Mouse (Mus musculus): ENCODE data around the gene Ilk. TPM values are rescaled to one million over a fixed set of nuclear protein-coding genes. Genes with fewer than 3 reads are reported as not detected.

The Ilk gene
- polyA plus RNA-seq, 1 experiment from 2014 or later, result 199 TPM

DNA sequence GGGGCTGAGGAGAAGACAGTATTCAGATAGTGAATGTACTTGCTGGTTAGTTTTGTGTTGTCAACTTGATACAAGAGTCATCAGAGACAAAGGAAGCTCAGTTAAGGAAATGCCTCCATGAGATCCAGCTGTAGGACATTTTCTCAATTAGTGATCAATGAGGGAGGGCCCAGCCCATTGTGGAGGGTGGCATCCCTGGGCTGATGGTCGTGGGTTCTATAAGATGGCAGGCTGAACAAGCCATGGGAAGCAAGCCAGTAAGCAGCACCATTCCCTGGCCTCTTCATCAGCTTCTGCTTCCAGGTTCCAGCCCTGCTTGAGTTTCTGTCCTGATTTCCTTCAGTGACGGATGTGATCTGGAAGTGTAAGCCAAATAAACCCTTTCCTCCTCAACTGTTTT is 11.4 kb downstream of the Ilk start:
- Histone ChIP-seq H3K27ac (replicated peaks) (no peak overlapping the region), H3K27me3 (no peaks in the 10 kb centered on the region), H3K4me3 (no peak overlapping the region), H3K36me3 (peaks cover 6% of the 10 kb centered on the region), H3K9ac (no peak overlapping the region), H3K4me2 (no peak overlapping the region), H3K9me3 (no peaks in the 10 kb centered on the region), H3K4me1 (replicated peaks) (peaks cover 32% of the 10 kb centered on the region)
- WGBS, result 85% methylated on average over 2 of the region's 2 CpGs
- ATAC-seq (ENCODE audit: low FRiP score, low read depth), result no peak

DNA sequence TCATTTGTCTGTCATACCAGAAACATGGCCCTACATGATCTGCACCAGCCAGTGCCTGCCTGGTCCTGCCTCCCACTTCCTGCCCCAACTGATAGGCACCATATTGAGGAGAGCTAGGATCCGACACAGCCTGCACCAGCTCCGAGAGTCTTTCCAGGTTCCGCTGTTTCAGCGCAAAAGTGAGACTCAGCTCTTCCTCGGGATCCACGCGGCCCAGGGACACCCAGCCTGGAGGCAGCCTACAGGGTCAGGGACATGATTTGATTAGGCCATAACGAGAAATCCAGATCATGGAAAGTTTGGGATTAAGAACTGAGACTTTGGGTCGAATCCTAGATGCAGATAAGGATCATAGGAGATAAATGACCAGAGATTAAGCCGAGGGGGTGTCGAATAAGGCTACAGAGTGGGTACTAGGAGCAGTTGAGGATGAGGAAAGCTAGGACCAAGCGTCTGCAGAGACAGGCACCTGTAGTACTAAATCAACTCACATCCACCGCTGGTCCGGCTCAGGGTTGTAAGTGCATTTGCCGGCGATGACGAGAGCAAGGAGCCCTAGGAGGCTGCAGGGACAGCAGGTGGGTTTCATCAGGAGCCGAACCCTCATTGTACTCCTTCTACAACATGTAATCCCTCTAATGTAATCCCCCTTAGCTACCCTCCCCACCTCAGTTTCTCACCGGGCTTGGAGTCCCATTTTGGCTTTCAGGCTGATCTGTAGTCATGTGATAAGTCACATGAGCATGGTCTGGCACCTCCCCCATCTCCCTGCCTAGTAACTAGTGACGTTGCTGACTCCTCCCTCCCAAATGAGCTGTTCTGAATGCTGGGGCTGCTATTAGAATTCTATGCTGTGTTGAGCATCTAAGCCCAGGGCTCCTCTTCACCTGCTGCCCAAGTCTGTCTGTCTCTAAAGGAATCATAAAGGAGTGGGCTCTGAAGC is 15.4 kb downstream of the Ilk start, which contains the start of gene Tpp1:
Gene Tpp1 (minus strand): TSS at position 745 of the 943 bp plus-strand sequence.
- H3K27ac ChIP-seq (replicated peaks), result peak within 1 kb of the TSS; percentile 72
- peaks cover 42% of the 10 kb centered on the region for H3K36me3 ChIP-seq
- peak within 1 kb of the TSS; percentile 67 for H3K4me2 ChIP-seq
- peaks cover 17% of the 10 kb centered on the region for H3K4me1 ChIP-seq (replicated peaks)
- H3K27me3 ChIP-seq, result no peaks in the 10 kb centered on the region
- no peaks in the 10 kb centered on the region for H3K9me3 ChIP-seq
- peak within 1 kb of the TSS; percentile 58 for H3K9ac ChIP-seq
- WGBS, result 20% methylated on average over 20 of the region's 20 CpGs
- peak; percentile 91 for ATAC-seq (ENCODE audit: low FRiP score, low read depth)
- peak within 1 kb of the TSS; percentile 49 for H3K4me3 ChIP-seq

DNA sequence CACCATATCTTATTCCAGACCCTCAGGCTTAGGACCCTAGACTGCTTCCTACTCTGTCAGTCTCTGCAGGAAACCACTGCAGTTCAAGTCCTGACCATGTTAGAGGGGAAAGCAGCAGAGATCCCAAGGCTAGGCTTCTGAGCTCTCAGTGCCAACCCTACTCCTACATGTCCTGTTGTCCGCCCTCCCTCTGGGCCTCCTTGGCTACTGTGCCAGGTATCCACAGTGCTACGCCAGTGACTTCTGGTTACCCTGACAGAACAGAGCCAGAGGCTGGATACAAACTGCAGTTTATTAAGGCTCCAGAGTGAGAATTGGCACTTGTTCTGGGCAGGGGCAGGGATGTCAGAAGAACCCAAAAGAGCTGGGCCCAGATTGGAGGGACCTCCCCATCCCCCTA is 16.3 kb downstream of the Ilk start:
- peaks cover 17% of the 10 kb centered on the region for H3K4me1 ChIP-seq (replicated peaks)
- H3K4me2 ChIP-seq, result no peak overlapping the region
- H3K36me3 ChIP-seq, result peaks cover 51% of the 10 kb centered on the region
- 86% methylated on average over 2 of the region's 2 CpGs for WGBS
- 0 out of 2 replicates have a peak overlapping the region, but pooled peaks have one; percentile 54 for H3K27ac ChIP-seq (replicated peaks)
- ATAC-seq (ENCODE audit: low FRiP score, low read depth), result no peak; the same call in none of the 2 replicates
- H3K9me3 ChIP-seq, result no peaks in the 10 kb centered on the region
- no peaks in the 10 kb centered on the region for H3K27me3 ChIP-seq
- H3K9ac ChIP-seq, result no peak overlapping the region
- no peak overlapping the region for H3K4me3 ChIP-seq

DNA sequence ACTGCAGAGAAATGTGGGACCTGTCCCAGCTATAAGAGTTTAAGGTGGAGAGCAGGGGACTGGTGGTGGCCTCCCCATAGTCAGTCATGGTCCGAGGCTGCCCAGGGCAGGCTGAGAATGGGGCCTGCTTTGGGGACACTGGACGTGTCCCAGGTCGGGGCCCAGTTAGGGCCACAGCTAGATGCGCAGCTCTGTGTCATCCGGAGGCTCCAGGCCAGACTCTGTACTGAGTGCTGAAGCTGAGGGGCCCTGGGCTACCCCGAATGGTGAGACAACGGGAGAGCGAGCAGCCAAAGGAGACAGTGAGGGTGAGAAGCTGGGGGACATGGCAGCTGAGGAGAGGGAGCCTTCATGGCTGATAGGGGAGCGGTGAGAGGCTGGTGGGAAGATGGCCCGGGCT is 16.9 kb downstream of the Ilk start:
- ATAC-seq (ENCODE audit: low FRiP score, low read depth), result no peak
- 91% methylated on average over 10 of the region's 10 CpGs for WGBS
- Histone ChIP-seq H3K27me3 (no peaks in the 10 kb centered on the region), H3K4me2 (no peak overlapping the region), H3K9ac (no peak overlapping the region), H3K4me1 (replicated peaks) (peaks cover 17% of the 10 kb centered on the region), H3K4me3 (no peak overlapping the region), H3K27ac (replicated peaks) (0 out of 2 replicates have a peak overlapping the region, but pooled peaks have one; percentile 54), H3K36me3 (peaks cover 57% of the 10 kb centered on the region), H3K9me3 (no peaks in the 10 kb centered on the region)

DNA sequence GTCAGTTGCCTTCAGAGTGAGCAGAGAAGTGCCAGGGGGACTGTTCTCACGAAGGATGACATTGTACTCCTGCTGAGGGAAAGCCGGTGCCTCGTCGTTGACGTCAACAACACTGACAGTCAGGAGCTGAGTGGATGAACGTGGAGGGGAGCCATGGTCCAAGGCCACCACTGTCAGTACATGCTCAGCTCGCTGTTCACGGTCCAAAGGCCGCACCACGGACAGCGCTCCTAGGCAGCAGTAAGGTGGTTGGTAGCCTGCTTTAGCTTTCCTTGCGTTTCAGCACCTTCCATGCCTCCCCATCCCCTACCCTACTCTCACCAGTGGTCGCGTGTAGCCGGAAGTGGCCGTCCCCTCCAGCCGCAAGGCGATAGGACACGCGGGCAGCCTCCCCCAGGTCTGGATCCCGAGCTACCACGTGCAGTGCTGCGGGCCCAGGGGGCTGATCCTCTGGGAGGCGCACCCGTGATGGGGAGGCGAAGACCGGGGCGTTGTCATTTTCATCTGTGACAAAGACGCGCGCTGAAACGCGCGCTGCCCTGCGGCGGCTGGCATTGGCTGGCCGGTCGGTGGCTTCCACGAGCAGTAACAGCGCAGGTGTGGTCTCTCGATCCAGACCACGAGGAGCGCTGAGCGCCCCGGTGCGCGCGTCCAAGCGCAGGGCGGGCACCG is 25.6 kb downstream of the Ilk start:
- ATAC-seq (ENCODE audit: low FRiP score, low read depth), result no peak
- no peaks in the 10 kb centered on the region for H3K9me3 ChIP-seq
- no peak overlapping the region for H3K4me2 ChIP-seq
- H3K4me3 ChIP-seq, result no peak overlapping the region
- H3K9ac ChIP-seq, result no peak overlapping the region
- H3K4me1 ChIP-seq (replicated peaks), result peaks cover 6% of the 10 kb centered on the region
- 24% methylated on average over 51 of the region's 51 CpGs for WGBS
- H3K27me3 ChIP-seq, result no peaks in the 10 kb centered on the region
- H3K36me3 ChIP-seq, result peaks cover 84% of the 10 kb centered on the region
- no peak overlapping the region for H3K27ac ChIP-seq (replicated peaks)

DNA sequence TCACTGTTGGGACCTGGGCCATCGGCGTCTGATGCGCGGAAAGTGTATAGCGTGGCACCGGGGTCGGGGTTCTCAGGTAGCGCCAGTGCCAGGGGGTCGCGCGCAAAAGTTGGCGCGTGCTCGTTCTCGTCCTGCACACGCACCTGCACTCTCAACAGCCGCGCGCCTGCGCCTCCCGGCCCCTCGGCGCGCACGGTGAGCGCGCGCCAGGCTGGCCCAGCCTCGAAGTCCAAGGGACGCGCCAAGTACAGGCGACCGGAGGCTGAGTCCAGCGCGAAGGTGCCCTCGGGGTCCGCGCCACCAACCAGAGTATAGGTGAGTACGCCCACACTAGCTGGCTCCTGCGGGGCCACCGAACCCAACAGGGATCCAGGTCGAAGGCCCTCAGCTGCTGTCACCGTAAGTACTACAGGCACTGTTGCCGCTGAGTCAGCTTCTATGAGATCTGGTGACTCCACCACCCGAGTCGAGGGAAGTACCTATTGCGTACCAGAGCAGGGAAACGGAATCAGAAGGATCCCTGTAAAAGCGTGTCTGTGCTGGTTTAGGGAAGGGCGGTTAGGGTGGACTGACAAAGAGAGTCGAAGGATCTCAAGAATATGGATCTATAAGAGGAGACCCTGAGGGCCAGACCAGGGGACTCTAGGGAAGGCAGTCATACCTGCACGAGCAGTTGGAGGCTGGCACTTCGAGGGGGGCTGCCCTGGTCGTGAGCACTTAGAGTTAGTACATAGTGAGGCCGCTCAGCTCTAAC is 26.3 kb downstream of the Ilk start:
- no peaks in the 10 kb centered on the region for H3K9me3 ChIP-seq
- peaks cover 80% of the 10 kb centered on the region for H3K36me3 ChIP-seq
- H3K27ac ChIP-seq (replicated peaks), result no peak overlapping the region
- WGBS, result 25% methylated on average over 53 of the region's 55 CpGs
- no peak overlapping the region for H3K9ac ChIP-seq
- no peak overlapping the region for H3K4me2 ChIP-seq
- no peaks in the 10 kb centered on the region for H3K27me3 ChIP-seq
- ATAC-seq (ENCODE audit: low FRiP score, low read depth), result no peak
- H3K4me1 ChIP-seq (replicated peaks), result peaks cover 12% of the 10 kb centered on the region
- H3K4me3 ChIP-seq, result no peak overlapping the region

DNA sequence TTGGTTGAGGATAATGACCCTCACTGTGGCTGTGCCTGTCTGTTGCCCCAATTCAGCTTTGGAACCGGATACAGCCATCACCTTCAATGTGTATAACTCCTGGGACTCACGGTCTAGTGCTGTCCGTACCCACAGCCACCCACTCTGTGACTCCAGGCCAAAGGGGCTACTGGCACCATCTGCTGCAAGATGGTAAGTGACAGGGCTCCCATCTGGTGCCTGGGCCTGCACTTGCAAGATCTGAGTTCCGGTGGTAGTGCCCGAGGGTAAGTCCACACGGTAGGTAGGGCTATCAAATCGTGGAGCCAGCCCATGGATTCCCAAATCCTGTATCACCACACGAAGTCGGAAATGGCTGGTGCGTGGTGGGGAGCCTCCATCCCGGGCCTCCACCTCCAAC is 27.9 kb downstream of the Ilk start:
- ATAC-seq (ENCODE audit: low FRiP score, low read depth), result no peak
- H3K9me3 ChIP-seq, result no peaks in the 10 kb centered on the region
- H3K27ac ChIP-seq (replicated peaks), result no peak overlapping the region
- no peak overlapping the region for H3K4me3 ChIP-seq
- peaks cover 69% of the 10 kb centered on the region for H3K36me3 ChIP-seq
- H3K9ac ChIP-seq, result no peak overlapping the region
- peaks cover 28% of the 10 kb centered on the region for H3K4me1 ChIP-seq (replicated peaks)
- H3K4me2 ChIP-seq, result no peak overlapping the region
- no peaks in the 10 kb centered on the region for H3K27me3 ChIP-seq
- WGBS, result 79% methylated on average over 11 of the region's 11 CpGs

DNA sequence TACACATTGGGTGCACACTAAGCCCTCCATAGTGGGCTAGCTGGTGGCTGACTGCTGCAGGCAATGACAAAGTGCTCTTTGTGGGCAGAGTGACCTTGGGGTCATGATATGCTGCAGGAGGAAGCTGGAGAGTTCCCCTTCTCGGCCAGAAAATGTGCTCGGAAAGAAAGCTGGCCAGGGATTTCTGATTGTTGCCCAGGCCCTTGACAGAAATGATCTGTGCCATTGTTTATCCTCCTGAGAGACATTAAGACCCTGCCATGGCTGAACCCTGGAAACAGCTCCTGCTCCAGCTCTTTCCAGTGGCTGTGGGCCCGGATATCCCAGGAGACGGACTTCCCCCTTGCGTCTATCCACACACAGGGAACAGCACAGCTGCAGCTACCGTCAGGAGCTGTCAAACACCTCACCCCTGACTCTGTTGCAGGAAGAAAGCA is 31.4 kb downstream of the Ilk start:
- H3K9ac ChIP-seq, result no peak overlapping the region
- H3K27ac ChIP-seq (replicated peaks), result peak overlapping the region; percentile 42
- peaks cover 52% of the 10 kb centered on the region for H3K4me1 ChIP-seq (replicated peaks)
- peak; percentile 68 for ATAC-seq (ENCODE audit: low FRiP score, low read depth)
- 6% methylated on average over 6 of the region's 6 CpGs for WGBS
- no peaks in the 10 kb centered on the region for H3K9me3 ChIP-seq
- H3K36me3 ChIP-seq, result peaks cover 75% of the 10 kb centered on the region
- H3K4me3 ChIP-seq, result no peak overlapping the region
- no peaks in the 10 kb centered on the region for H3K27me3 ChIP-seq
- no peak overlapping the region for H3K4me2 ChIP-seq

DNA sequence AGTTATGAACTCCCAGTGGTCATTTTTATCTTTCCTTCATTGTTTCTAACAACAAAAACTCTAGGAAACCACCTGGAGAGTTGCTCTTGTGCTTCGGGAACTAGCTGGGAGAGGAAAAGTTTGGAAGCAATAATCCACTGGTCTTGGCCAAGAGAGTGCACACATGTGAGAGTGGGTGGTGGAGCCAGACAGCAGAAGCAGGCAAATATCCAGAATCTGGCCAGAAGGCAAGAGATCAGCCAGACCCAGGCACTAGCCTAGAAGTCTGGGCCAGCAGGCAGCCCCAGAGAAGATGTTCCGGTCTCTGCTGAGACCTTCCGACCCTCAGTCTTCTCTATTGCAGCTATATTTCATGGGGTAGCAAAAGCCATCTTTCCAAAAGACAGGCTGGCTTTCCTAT is 33.6 kb downstream of the Ilk start:
- 83% methylated on average over 3 of the region's 3 CpGs for WGBS
- no peak overlapping the region for H3K4me3 ChIP-seq
- H3K4me2 ChIP-seq, result no peak overlapping the region
- H3K4me1 ChIP-seq (replicated peaks), result peaks cover 69% of the 10 kb centered on the region
- H3K27ac ChIP-seq (replicated peaks), result no peak overlapping the region
- peaks cover 56% of the 10 kb centered on the region for H3K36me3 ChIP-seq
- no peak for ATAC-seq (ENCODE audit: low FRiP score, low read depth)
- H3K9ac ChIP-seq, result no peak overlapping the region
- H3K9me3 ChIP-seq, result no peaks in the 10 kb centered on the region
- H3K27me3 ChIP-seq, result no peaks in the 10 kb centered on the region

DNA sequence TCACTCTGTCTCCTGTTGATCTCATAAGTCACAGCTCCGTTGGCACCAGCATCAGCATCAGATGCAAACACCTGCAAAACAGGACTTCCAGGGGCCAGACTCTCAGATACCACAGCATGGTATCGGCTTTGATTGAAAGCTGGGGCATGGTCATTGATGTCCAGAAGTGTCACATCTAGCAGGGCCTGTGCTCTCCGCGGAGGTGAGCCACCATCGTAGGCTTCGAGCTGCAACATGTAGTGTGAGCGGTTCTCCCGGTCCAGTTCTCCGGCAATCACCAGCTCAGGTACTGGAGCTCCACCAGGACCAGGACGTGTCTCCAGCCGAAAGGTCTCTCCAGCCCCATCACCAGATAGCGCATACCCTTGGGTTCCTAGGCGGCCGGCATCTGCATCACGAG is 35.9 kb downstream of the Ilk start:
- 94% methylated on average over 15 of the region's 15 CpGs for WGBS
- no peak for ATAC-seq (ENCODE audit: low FRiP score, low read depth)

DNA sequence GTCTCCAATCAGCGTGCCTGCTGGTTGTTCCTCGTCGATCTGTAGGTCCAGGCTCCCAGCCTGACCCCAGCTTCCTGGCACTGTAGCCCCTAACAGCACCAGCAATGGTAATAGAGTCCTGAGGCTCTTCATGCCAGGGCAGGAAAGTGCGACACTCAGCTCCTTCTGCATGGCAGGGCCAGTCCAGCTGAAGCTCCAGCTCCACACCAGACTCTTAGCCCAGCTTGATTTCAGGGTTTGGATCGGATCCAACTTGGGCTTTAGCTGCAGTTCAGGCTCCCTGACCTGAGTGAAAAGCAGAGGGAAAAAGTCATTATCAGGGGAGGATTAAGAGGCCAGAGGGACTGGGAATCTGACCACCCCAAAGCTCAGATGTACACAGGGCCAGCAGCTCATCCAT is 36.6 kb downstream of the Ilk start:
- Histone ChIP-seq H3K4me1 (replicated peaks) (peaks cover 85% of the 10 kb centered on the region), H3K9ac (no peak overlapping the region), H3K9me3 (no peaks in the 10 kb centered on the region), H3K36me3 (peaks cover 41% of the 10 kb centered on the region), H3K4me2 (no peak overlapping the region), H3K4me3 (no peak overlapping the region), H3K27me3 (no peaks in the 10 kb centered on the region), H3K27ac (replicated peaks) (no peak overlapping the region; the same call in 1 of the 2 replicates)
- WGBS, result 88% methylated on average over 5 of the region's 5 CpGs
- ATAC-seq (ENCODE audit: low FRiP score, low read depth), result peak; percentile 5; the same call in 1 of the 2 replicates

More for the DNA sequence above, 35.9 kb downstream of the Ilk start:
- peaks cover 85% of the 10 kb centered on the region for H3K4me1 ChIP-seq (replicated peaks)
- no peaks in the 10 kb centered on the region for H3K9me3 ChIP-seq
- H3K4me3 ChIP-seq, result no peak overlapping the region
- no peak overlapping the region for H3K27ac ChIP-seq (replicated peaks)
- no peak overlapping the region for H3K4me2 ChIP-seq
- no peak overlapping the region for H3K9ac ChIP-seq
- no peaks in the 10 kb centered on the region for H3K27me3 ChIP-seq
- peaks cover 48% of the 10 kb centered on the region for H3K36me3 ChIP-seq
